Mouse (Mus musculus) hindbrain, embryonic 10.5 days (tissue): ENCODE data around the gene Tmem40. TPM values are rescaled to one million over a fixed set of nuclear protein-coding genes. Genes with fewer than 3 reads are reported as not detected.

Experiments
- DNase-seq: peaks from one replicate; pipeline ENCODE4 v3.0.0-alpha.2; 2017; ENCODE audit warnings: low spot score
- H3K27ac ChIP-seq: fragments of 300-500 bp; sonication (generic); 2 replicates; pipeline ENCODE4 v1.5.1; 2016; ENCODE audit warnings: mild to moderate bottlenecking, moderate library complexity
- H3K27me3 ChIP-seq: fragments of 300-500 bp; sonication (generic); 2 replicates; pipeline ENCODE4 v1.6.1; 2016; ENCODE audit warnings: mild to moderate bottlenecking; ENCODE audit not compliant: poor library complexity, insufficient read depth, severe bottlenecking
- H3K36me3 ChIP-seq: fragments of 300-500 bp; sonication (generic); 2 replicates; pipeline ENCODE4 v1.6.1; 2016; ENCODE audit warnings: mild to moderate bottlenecking, moderate library complexity
- H3K4me1 ChIP-seq: fragments of 300-500 bp; sonication (generic); replicated peaks from 2 replicates; pipeline ENCODE4 v1.6.1; 2016; ENCODE audit warnings: mild to moderate bottlenecking
- H3K4me3 ChIP-seq: fragments of 300-500 bp; sonication (generic); 2 replicates; pipeline ENCODE4 v1.5.1; 2016; ENCODE audit warnings: mild to moderate bottlenecking, moderate library complexity
- H3K9me3 ChIP-seq: fragments of 300-500 bp; sonication (generic); 2 replicates; pipeline ENCODE4 v1.6.1; 2016; ENCODE audit warnings: mild to moderate bottlenecking, moderate library complexity
- WGBS: fragments of 180-500 bp; shearing (Covaris S2); methylation state at CpG from one replicate; pipeline ENCODE4 v1.1.7; 2016; 5-methylcytosine and 5-hydroxymethylcytosine counted together
- polyA plus RNA-seq: library from polyadenylated mRNA; unstranded; fragments of >200 nt; fragmentation: Nextera tagmentation; extraction: Ambion mirVana; gene quantifications from 2 replicates; pipeline ENCODE4 v1.2.1, GENCODE M21; 2016

Tmem40 gene
- polyA plus RNA-seq, 1 experiment from 2014 or later = 3.2 TPM

GRCm38 (mm10) chr6:115692163-115692950 lies 69.9 kb downstream of the Tmem40 start:
- peaks cover 5% of the 10 kb centered on the region; the same call in 1 of the 2 replicates for H3K4me1 ChIP-seq
- 72% methylated on average over 9 of the region's 9 CpGs for WGBS
- H3K9me3 ChIP-seq = no peaks in the 10 kb centered on the region; the same call in 1 of the 2 replicates
- H3K27me3 ChIP-seq = no peaks in the 10 kb centered on the region
- H3K4me3 ChIP-seq = no peak overlapping the region
- no peak overlapping the region for H3K27ac ChIP-seq
- no peak for DNase-seq
- H3K36me3 ChIP-seq = no peaks in the 10 kb centered on the region

- 97% methylated on average over 4 of the region's 4 CpGs for WGBS
- Histone ChIP-seq H3K27me3 (no peaks in the 10 kb centered on the region), H3K4me1 (peaks cover 3% of the 10 kb centered on the region; the same call in 1 of the 2 replicates), H3K36me3 (no peaks in the 10 kb centered on the region), H3K27ac (no peak overlapping the region), H3K4me3 (no peak overlapping the region), H3K9me3 (no peaks in the 10 kb centered on the region; the same call in 1 of the 2 replicates)
- DNase-seq = no peak
Observed at GRCm38 (mm10) chr6:115690105-115690504, 72.1 kb downstream of the Tmem40 start.

GRCm38 (mm10) chr6:115688589-115688988 lies 73.6 kb downstream of the Tmem40 start:
- no peaks in the 10 kb centered on the region for H3K27me3 ChIP-seq
- H3K9me3 ChIP-seq = no peaks in the 10 kb centered on the region; the same call in 1 of the 2 replicates
- WGBS = 90% methylated on average over 4 of the region's 4 CpGs
- no peak overlapping the region for H3K4me3 ChIP-seq
- 0 out of 2 replicates have a peak, but pooled peaks cover 4% of the 10 kb centered on the region for H3K4me1 ChIP-seq
- no peak overlapping the region for H3K27ac ChIP-seq
- H3K36me3 ChIP-seq = no peaks in the 10 kb centered on the region
- DNase-seq = no peak

- H3K27ac ChIP-seq = no peak overlapping the region
- no peak for DNase-seq
- no peaks in the 10 kb centered on the region for H3K36me3 ChIP-seq
- no peaks in the 10 kb centered on the region for H3K27me3 ChIP-seq
- 0 out of 2 replicates have a peak, but pooled peaks cover 4% of the 10 kb centered on the region for H3K4me1 ChIP-seq
- no peak overlapping the region for H3K4me3 ChIP-seq
- H3K9me3 ChIP-seq = no peaks in the 10 kb centered on the region; the same call in 1 of the 2 replicates
- 62% methylated on average over 3 of the region's 3 CpGs for WGBS
Observed at GRCm38 (mm10) chr6:115687753-115688152, 74.5 kb downstream of the Tmem40 start.

- peak overlapping the region; percentile 29 for H3K4me3 ChIP-seq
- no peaks in the 10 kb centered on the region for H3K27me3 ChIP-seq
- no peaks in the 10 kb centered on the region; the same call in 1 of the 2 replicates for H3K9me3 ChIP-seq
- peak overlapping the region; percentile 68 for H3K27ac ChIP-seq
- 0 out of 2 replicates have a peak, but pooled peaks cover 4% of the 10 kb centered on the region for H3K4me1 ChIP-seq
- peak; percentile 9 for DNase-seq
- WGBS = 59% methylated on average over 11 of the region's 11 CpGs
- H3K36me3 ChIP-seq = no peaks in the 10 kb centered on the region
Observed at GRCm38 (mm10) chr6:115684851-115685646, 77.2 kb downstream of the Tmem40 start.

DNA sequence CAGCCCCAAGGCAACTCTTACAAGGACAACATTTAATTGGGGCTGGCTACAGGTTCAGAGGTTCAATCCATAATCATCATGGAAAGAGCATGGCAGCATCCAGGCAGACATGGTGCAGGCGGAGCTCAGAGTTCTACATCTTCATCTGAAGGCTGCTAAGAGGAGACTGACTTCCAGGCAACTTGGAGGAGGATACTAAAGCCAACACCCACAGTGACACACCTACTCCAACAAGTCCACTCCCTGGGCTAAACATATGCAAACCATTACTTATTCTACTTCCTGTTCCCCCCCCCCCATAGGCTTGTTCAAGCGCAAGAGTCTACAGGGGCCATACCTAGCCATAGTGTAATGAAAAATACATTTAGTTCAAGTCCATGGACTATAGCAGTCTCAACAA lies 77.9 kb downstream of the Tmem40 start:
- Histone ChIP-seq H3K27ac (no peak overlapping the region), H3K4me3 (no peak overlapping the region), H3K4me1 (0 out of 2 replicates have a peak, but pooled peaks cover 4% of the 10 kb centered on the region), H3K27me3 (no peaks in the 10 kb centered on the region), H3K9me3 (no peaks in the 10 kb centered on the region; the same call in 1 of the 2 replicates), H3K36me3 (no peaks in the 10 kb centered on the region)
- WGBS = 93% methylated on average over 2 of the region's 2 CpGs
- no peak for DNase-seq

DNA sequence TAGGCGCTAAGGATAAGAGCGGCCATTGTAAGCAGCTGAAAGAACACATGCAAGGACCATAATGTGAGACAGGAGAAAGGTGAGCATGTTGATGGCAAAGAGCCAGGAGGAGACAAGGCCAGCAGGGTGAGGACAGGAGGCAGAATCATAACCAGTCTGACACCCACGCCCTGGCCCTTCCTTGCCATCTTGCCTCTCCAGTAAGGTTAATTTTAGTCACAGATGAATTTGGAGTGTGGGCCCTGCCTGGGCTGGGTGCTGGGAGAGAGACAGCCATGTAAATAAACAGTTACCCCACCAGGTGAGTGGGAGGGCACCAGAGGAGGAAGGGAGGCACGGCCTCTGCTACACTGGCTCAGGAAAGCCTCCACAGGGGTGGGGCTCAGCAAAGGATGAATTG lies 81.1 kb downstream of the Tmem40 start:
- Histone ChIP-seq H3K27ac (no peak overlapping the region), H3K4me1 (peaks cover 8% of the 10 kb centered on the region; the same call in 1 of the 2 replicates), H3K9me3 (no peaks in the 10 kb centered on the region), H3K4me3 (no peak overlapping the region), H3K27me3 (no peaks in the 10 kb centered on the region), H3K36me3 (no peaks in the 10 kb centered on the region)
- WGBS = 88% methylated on average over 4 of the region's 4 CpGs
- no peak for DNase-seq

Other genes starting within 250 kb of the Tmem40 start
- gene Tsen2, start 217.7 kb downstream of the Tmem40 start, polyA plus RNA-seq = 32.7 and 34.6 TPM in 2 replicates
- gene Mkrn2os, start 169.8 kb downstream of the Tmem40 start, polyA plus RNA-seq = 0.13 and 0.16 TPM in 2 replicates
- 25.0 and 28.5 TPM in 2 replicates for gene Mkrn2, start 160.5 kb downstream of the Tmem40 start, polyA plus RNA-seq
- 116 and 135 TPM in 2 replicates for gene Raf1, start 85.8 kb downstream of the Tmem40 start, polyA plus RNA-seq
- gene Cand2, start 12.1 kb upstream of the Tmem40 start, polyA plus RNA-seq = 51.1 and 53.9 TPM in 2 replicates
- 1,744 and 1,823 TPM in 2 replicates for gene Rpl32, start 46.3 kb upstream of the Tmem40 start, polyA plus RNA-seq
- 1.6 and 2.3 TPM in 2 replicates for gene Efcab12, start 76.0 kb upstream of the Tmem40 start, polyA plus RNA-seq
- 24.6 and 31.7 TPM in 2 replicates for gene Mbd4, start 91.0 kb upstream of the Tmem40 start, polyA plus RNA-seq
- 28.8 and 30.6 TPM in 2 replicates for gene Ift122, start 91.1 kb upstream of the Tmem40 start, polyA plus RNA-seq
- gene Rho, start 169.3 kb upstream of the Tmem40 start, polyA plus RNA-seq = 0.20 and 0.37 TPM in 2 replicates
- gene H1foo, start 182.5 kb upstream of the Tmem40 start, polyA plus RNA-seq = not detected in 2 replicates
- 24.6 and 28.5 TPM in 2 replicates for gene Plxnd1, start 232.6 kb upstream of the Tmem40 start, polyA plus RNA-seq